Mouse (Mus musculus): Measurements from ENCODE around the gene Parva.

The Parva gene

DNA sequence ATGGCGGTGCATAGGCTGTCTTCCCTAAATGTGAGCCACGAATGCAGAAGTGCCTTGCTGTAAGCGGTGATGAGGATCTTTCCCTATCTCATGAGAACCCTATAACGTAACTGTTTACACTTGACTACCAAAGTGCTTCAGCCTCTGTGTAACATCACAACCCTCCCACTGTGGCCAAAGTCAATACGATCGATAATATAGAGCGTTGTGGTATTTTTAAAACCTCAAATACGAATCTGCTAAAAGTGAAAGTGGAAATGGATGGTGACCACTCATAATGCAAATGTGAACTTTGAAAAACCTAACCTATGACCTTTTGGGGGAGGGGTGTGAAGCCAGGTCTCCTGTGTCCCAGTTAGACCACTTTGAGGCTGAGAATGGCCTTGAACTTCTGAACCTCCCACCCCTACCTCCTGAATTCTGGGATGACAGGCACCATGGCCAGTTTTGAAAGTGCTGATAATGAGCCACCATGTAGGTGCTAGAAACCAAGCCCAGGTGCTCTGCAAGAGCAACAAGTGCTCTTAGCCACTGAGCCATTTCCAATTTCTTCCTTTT is 87.4 kb downstream of the Parva start:
- no peak for DNase-seq (ENCODE audit: low spot score)

DNA sequence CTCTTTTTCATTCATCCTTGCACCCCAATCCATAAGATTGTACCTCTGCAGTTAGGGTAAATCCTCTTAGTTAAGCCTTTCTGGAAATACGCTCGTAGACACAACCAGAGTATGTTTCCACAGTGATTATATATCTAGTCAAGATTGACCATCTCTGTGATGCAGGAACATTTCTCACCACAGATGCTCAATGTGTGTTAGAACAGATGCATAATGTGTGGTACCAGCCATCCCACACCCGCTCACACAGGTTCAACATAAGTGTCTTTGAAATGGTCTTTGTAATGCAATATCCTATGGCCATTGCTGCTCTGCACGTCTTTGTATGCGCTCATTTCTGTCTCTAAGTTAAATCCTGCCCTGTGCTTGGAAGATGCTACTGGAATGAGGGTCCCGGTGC is 98.2 kb downstream of the Parva start:
- DNase-seq (ENCODE audit: low spot score) = no peak

DNA sequence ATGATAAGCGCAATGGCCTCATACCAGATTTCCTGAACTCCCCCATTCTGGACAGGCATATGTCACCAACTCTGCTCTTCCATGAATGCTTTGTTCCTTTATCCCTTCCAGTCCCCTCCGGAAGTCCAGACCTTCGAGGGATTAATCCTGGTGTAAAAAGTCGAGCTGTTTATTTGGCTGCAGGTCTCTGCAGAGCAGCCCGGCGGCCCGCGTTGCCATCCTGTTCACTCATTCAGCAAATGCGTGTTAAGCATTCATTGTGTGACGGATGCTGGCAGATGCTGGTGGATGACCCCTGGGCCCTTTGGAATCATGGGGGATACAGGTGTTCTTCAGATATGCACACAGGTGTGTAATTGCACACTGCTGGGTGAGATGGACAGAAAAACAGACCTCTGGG is 98.9 kb downstream of the Parva start:
- DNase-seq (ENCODE audit: low spot score) = no peak

DNA sequence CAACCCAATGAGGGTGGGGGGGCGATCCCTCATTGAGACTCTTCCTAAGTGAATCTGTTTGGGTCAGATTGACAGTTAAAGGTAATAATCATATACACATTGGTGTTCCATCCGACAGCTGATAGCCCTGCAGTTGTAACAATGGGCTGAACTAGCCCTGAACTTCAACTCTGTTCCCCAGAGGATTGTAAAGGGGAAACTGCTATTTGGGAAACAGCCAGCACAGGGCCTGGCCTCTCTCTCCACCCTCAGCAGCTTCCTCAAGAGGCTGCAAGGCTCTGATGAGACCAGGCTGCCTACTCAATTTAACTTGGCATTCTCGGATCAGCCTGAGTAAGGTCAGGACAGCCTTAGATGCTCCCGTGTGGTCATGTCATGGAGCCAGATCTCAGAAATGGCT is 99.9 kb downstream of the Parva start:
- DNase-seq (ENCODE audit: low spot score) = no peak

DNA sequence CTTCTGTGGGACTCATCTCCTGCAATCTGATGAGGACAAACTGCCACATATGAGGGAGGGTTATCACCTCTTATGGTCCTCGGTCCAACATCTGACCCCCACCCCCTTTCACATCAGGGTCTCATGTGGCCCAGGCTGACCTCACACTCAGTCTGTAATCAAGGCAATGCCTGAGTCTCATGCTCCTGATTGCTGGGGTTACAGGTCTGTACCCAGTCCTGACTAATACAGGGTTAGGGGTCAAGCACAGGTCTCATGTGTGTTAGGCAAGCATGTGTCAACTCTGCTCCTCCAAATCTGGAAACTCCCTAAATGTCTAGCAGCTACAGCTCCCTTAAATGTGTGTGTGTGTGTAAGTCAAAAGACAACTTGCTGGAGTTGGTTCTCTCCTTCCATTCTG is 100.8 kb downstream of the Parva start:
- no peak for DNase-seq (ENCODE audit: low spot score)

DNA sequence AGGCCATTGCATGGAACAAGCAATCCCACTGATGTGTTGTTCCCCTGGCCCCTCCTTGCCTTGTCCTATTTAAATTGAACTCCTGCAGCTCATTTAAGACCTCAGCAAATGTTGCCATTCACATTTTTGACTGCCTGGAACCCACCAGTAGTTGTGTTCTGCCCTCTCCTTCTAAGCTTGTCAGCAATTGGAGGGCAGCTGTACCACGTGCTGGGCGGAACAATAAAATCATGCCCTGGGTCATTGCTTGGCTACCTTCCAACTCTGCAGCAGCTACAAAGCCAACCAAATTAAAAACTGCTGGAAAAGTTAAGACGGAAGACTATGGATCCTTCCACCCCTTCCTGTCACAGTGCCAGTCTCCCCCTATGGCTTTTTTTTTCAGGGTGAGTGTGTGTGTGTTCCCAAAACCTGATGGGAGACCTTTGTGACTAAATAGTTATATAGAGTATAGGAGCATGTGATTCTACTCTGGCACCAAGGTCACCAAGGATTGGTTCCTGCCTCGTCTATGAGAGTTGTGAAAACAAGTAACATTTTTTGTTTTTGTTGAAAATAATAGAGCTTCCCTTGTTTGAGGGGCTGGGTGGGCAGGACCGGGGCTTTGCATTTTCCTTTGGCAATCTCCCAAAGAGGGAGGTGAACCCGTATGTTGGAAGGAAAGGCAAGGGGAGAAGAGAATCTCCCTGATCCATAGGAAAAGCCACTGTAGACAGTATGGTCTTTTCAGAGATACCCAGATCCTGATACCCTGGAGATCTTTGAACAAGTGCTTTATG is 101.5 kb downstream of the Parva start:
- DNase-seq (ENCODE audit: low spot score) = no peak

DNA sequence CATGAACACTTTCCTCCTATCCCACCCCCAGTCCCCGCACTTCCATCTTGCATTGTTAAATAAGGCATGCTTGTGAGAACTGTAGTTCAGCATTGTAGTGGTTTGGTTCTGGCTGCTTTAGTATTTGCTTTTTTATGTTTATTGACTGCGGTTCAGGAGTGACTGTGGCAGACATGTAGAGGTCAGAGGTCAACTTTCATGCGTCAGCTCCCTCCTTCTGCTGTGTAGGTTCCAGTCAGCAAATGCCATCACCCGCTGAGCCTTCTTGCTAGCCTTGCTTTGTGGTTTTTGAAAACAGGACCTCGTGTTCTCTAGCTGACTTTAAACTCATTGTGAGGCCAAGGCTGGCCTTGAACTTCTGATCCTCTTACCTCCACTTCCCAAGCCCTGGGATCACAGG is 103.6 kb downstream of the Parva start:
- no peak for DNase-seq (ENCODE audit: low spot score)

DNA sequence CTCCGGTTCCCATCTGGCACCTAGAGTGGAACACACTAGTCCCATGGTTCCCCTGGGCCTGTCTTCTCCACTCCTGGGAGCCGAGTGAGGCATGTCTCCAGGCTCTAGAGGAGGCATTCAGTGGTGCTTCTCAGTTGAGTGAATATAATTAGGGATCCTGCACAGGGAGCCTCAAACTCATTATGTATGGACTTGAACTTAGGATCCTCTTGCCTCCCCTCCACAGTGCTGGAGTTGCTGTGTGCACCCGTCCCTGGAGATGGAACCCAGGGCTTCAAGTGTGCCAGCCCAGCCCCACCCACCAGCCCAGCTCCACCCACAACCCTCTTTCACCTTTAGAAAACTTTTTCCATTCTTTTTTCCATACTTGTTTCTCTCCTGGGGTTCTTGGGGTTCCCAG is 106.8 kb downstream of the Parva start:
- DNase-seq (ENCODE audit: low spot score) = no peak

DNA sequence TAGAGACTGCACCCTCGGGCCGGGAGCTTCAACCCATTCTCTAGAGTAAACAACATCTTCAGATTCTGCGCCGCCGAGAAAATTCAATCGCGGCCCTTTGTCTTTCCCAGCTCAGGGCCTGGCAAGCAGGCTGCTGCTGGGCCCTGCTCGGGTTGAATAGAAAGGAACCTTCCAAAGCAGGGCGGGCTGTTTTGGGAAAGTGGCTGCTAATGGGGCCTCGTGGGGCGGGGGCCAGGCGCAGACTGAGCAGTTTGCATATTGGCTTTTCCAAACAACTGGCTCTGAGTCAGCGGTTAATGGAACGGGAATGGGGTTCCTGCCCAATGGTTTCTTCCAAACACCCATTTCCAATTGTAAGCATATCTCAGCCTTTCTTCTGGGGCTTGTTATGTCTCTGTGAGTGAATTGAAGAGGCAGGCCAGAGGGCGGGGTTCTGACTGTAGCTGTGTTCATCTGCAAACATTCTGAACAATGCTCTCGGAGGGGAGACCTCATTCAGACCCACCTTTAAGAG is 108.2 kb downstream of the Parva start:
- no peak for DNase-seq (ENCODE audit: low spot score)

DNA sequence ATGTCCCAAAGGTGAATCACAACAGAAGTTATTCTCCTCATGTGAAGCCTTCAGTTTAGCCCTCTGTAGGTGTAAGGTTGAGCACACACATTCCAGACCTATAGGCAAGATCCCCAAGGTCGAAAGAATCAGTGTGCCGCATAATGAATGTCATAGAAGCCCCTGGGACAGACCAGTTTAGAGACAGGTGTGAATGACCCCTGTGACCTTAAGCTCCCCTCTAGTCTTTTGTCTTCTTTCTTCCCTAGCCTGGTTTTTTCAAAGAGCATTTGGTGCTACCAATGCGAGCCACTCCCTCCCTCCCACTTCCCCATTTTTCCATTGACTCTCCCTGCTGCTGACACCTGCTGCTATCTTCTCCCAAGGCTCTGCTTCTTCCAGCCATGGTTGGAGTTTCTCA is 121.8 kb downstream of the Parva start:
- DNase-seq (ENCODE audit: low spot score) = no peak

DNA sequence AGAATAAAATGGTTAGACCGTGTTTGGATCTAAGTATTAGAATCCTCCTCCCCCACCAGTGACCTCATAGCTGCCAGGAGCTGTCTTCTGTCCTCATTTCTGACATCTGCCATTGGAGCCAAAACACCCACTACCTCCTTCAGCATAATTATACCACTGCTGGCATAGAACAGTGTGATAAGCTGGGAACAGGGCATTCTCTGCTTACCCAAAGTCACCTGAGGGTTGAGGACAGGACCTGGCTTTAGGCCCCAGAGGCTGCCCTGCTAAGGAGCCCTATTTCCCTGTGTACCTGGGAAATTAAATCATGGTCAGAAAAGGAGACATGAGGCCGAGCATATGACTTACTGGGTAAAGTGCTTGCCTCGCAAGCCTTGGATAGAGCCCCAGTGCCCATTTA is 134.2 kb downstream of the Parva start:
- no peak for DNase-seq (ENCODE audit: low spot score)

DNA sequence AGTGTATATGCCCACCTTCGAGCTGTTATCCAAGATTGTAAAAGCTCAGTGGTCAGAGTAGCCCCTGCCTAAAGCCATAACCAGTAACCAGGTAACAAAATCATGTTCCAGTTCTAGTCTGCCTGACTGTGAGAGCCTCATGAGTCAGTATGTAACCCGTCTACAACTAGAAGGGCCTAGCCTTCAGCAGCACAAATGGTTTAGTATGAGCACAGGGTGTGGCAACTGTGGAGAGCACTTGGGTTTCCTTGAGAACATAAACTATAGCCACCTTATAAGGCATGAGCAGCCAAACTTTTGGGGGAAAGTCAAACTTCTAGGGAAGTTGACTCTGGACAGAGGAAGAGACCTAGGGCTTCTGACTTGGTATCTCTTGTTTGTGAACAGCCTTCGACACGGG is 139.7 kb downstream of the Parva start:
- DNase-seq (ENCODE audit: low spot score) = no peak

DNA sequence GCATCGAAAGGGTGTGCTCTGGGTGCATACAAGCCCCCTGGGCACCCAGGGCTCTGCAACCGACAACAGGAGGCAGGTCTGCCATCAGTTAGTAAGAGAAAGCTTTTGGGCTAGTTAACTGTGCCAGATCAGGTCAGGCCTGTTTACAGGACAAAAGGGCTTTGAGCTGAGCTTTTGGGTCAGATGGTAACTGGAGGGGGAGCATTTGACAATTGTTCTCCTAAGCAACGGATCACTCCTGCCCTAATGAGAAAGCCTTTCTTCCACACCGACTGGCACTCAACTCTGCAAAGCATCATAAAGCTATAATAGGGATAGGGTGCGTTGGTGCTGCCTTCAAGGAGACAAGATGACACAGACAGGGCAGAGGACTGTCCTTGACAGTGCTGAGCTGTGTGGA is 141.7 kb downstream of the Parva start:
- no peak for DNase-seq (ENCODE audit: low spot score)

DNA sequence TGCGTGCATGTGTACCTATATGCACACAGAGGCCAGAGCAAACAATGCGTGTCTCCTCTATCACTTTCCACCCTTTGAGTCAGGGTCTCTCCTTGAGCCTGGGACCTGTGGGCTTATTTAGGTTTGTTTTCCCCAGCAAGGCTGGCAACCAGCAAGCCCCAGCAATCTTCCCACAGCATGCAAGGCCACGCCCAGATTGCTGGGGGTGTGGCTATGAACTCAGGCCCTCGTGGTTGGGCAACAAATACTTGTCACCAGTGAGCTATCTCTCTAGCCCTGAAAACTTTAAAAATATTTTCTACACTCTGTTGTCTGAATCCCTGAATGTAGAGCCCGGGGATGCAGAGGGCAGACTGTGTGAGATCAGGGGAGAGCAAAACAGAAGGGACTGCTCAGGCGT is 154.3 kb downstream of the Parva start:
- no peak for DNase-seq (ENCODE audit: low spot score)

DNA sequence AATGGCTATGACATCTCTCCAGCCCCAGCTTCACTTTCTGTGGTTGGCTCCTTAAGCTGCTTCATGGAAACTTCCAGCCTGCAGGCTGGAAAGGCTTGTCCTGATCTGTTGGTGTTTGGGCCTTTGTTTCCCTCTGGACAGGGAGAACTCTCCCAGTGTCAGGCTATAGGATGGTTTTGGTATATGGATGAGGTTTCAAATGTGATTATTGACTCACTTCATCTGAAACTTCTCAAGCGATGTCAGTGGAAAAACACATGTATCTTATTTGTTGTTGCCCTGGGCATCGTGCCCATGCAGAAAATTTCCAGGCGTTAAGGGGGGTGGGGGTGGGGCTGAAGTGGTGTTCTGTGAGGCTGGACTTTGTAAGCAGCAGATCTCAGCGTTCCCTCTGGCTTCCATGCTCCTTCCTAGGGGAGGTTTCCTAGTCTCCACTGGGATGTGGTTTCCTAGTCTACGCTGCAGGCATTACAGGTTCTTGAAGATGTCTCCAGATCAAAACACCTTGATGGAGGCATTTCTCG is 155.6 kb downstream of the Parva start:
- no peak for DNase-seq (ENCODE audit: low spot score)

DNA sequence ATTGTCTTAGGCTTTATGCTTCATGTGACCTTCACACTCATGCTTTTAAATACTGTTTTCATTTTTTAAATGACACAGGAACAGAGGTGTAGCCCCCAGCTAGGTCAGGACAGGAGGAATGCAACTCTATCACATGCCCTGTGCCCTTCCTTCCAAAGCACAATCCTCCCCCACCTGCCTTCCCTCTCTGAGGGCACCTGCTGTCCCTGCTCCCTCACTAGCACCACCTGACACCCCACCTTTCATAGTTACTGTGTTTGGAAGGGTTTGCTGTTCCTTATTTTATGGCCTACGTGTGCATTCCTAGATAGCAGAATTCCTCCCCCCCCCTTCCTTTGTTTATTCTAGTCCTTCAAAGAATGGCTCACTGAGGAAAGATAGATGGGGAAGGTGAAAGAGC is 160.1 kb downstream of the Parva start:
- no peak for DNase-seq (ENCODE audit: low spot score)

DNA sequence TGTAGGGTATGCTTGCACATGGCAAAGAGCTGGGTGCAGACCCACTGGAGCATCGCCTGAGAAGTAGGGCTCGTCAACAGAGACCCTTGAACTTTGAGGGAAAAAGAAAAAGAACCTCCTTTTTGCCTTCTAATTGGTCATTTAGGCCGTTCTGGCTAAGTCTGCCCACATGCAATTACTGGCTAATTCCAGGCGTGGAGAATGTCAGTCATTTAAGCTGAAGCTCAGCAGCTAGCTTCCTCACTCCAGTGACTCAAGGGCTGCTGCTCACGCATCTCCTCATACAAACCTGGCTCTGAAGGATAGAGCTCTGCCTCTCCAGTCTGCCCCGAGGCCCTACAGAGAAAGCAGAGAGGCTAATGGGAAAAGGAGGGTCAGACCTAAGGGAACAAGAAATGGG is 162.2 kb downstream of the Parva start:
- no peak for DNase-seq (ENCODE audit: low spot score)

DNA sequence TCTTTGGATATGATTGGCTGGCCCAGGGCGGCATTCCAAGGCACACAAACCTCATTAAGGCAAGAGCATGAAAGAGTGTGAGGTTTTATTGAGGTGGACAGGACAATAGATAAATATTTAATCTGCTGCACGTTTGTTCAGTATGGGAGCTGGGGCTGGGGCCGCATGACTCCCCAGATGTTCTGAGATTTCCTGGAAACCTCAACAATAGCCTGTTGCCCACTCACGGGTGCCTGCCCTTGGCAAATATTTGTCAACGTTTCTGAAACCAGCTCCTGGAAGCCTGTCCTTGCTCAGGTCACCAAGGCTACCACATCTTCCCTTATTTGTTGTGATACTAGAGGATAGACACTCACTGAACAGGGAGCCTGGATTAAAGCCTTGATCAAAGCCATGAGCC is 166.3 kb downstream of the Parva start:
- no peak for DNase-seq (ENCODE audit: low spot score)

DNA sequence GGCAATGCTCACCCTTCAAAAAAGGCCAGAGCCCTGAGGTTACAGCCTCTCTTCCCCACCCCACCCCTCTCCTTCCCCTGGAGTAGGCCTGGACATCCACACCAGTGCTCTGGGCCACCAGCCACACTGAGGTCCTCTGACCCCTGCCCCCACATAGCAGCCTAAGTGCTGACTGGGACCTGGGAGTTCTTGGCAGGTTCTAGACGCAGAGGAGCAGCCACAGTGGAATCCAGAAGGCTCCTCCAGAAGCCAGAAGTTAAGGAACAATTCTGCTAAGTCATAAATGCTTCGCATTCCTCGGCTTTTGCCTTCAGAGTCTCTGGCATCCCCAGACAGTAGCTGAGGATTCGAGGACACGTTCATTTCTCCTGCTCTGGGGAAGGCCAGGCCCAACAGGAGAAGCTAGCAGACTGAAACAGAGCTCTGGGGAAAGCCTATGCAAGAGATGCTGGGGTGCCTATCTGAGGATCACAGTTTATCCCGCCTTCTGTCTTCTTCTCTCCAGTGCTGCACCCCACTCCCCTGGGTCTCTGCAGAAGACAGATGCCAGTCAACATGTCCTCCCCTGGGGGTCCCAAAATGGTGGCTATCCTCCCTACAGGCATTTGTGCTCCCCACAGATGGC is 168.0 kb downstream of the Parva start:
- no peak for DNase-seq (ENCODE audit: low spot score)

DNA sequence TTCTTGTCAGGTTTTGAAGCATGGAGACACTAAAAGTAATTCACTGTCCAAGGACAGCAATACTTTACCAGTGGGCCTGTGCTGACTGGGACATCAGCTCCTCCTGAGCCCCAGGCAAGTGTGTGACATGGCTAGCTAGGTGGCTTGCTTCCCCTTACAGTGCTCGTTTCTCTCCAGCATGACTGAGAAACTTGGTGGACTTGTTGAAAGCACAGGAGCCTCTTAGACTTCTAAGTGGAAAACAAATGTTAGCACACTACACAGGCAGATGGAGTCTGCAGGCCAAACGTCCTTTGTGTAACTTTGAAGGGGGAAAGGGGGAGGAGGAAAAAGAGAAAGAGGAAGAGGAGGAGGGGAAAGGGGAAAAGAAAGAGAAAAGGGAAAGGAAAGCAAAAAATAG is 172.3 kb downstream of the Parva start:
- DNase-seq (ENCODE audit: low spot score) = no peak

DNA sequence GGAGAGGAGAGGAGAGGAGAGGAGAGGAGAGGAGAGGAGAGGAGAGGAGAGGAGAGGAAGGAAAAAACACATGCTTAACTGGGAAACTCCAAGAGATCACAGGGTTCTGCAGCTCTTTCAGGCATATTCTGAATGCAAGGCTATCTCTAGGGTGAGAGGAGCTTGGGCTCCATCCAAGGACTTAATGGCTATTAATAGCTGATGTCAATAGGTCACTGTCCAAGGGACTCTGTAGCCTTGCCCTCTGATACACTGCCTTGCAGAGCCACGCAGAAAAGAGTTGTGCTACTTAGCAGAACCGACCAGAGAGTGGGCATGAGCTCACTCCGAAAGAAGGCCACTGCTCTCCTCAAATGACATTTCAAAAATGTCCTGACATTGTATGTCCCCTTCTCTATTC is 172.9 kb downstream of the Parva start:
- DNase-seq (ENCODE audit: low spot score) = no peak

DNA sequence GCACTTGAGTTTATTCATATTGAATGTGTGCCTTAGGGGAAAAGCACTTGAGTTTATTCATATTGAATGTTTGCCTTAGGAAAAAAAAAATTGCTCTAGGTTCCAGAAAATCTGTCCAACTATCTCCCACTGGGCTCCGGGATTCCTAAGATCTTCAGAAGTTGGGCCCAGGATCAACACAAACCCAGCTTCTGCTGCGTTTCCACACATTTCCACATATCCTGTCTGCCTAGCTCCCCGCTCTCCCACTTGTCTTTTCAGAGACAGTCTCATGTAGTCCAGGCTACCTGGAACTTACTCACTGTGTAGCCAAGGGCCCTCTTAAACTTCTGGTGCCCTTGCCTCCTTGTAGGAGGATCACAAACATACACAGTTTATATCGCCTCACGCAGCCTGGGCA is 175.7 kb downstream of the Parva start:
- DNase-seq (ENCODE audit: low spot score) = no peak

DNA sequence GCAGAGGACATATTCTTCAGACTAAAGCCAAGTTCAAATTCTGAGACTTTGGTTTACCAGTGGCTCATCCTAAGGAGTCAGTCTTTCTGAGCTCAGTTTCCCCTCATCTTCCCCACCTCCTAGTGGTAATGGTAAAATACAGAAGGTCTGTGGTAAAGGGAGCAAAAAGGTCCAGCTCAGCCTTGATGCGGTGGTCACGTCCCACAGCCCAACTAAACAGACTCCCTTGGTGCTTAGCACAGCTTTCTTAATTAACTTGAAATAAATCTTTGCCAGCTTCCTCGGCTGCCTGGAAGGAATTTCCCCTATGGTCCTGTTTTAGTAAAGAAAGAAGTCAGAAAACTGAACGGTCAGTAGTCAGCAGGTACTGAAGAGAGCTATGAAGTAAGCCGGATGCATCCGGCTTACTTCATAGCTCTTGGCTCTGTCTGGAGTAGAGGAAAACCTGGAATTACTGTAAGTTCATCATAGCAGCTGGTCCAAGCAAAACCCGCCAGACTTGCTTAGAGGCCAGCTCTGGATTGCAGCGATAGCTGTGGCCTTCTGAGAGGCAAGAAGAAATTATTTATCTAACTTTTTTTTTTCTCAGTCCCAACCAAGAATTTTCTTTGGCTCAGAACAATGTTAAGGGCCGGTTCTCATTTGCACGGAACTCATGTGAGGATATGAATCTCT is 176.3 kb downstream of the Parva start:
- DNase-seq (ENCODE audit: low spot score) = no peak
